Mouse (Mus musculus) frontal cortex, adult 2 months (tissue): Measurements from ENCODE around the gene Plac9a. TPM values are rescaled to one million over a fixed set of nuclear protein-coding genes. Genes with fewer than 3 reads are reported as not detected.
"Not testable (repeated sequence)": the region's sequence is repeated elsewhere in the genome, so short reads cannot be mapped to it uniquely, and the experiment has no call there.

Source experiments
- DNase-seq, 2 experiments: peaks; one replicate each; pipeline ENCODE4 v3.0.0; 2022; ENCODE audit warnings: low spot score in 1 of 2; ENCODE audit errors: extremely low spot score in 1 of 2
- polyA plus RNA-seq: library from polyadenylated mRNA; depleted of rRNA; stranded (reverse); fragments of >200 nt; gene quantifications from 2 replicates; pipeline ENCODE4 v1.2.3, GENCODE M21; 2012

Plac9a gene
- polyA plus RNA-seq, 1 experiment = 0.50 TPM

- no peak for DNase-seq
Observed at GRCm38 (mm10) chr14:25866384-25866783, 36.5 kb downstream of the Plac9a start.

GRCm38 (mm10) chr14:25865251-25865650 lies 37.6 kb downstream of the Plac9a start:
- DNase-seq = peak in 1 of 2 experiments; percentile 27

GRCm38 (mm10) chr14:25863721-25864120 lies 39.2 kb downstream of the Plac9a start:
- DNase-seq = no peak

- peak in 1 of 2 experiments; percentile 34 for DNase-seq
Observed at GRCm38 (mm10) chr14:25861771-25862530, 40.9 kb downstream of the Plac9a start.

GRCm38 (mm10) chr14:25857940-25858339 lies 45.0 kb downstream of the Plac9a start:
- DNase-seq = no peak

GRCm38 (mm10) chr14:25857168-25857621 lies 45.7 kb downstream of the Plac9a start:
- no peak for DNase-seq

- no peak for DNase-seq
Observed at GRCm38 (mm10) chr14:25855241-25855885, 47.5 kb downstream of the Plac9a start.

- DNase-seq = no peak
Observed at GRCm38 (mm10) chr14:25853717-25854452, 49.0 kb downstream of the Plac9a start.

GRCm38 (mm10) chr14:25853295-25853694 lies 49.6 kb downstream of the Plac9a start:
- DNase-seq = no peak

- peak in 1 of 2 experiments; percentile 60 for DNase-seq
Observed at GRCm38 (mm10) chr14:25852121-25852561, 50.8 kb downstream of the Plac9a start.

- no peak for DNase-seq
Observed at GRCm38 (mm10) chr14:25851189-25851588, 51.7 kb downstream of the Plac9a start.

- no peak for DNase-seq
Observed at GRCm38 (mm10) chr14:25850433-25850832, 52.5 kb downstream of the Plac9a start.

GRCm38 (mm10) chr14:25848708-25849107 lies 54.2 kb downstream of the Plac9a start:
- DNase-seq = not testable (repeated sequence)

- no peak for DNase-seq
Observed at GRCm38 (mm10) chr14:25848237-25848636, 54.7 kb downstream of the Plac9a start.

GRCm38 (mm10) chr14:25847660-25848059 lies 55.2 kb downstream of the Plac9a start:
- no peak for DNase-seq

- no peak for DNase-seq
Observed at GRCm38 (mm10) chr14:25846516-25846915, 56.4 kb downstream of the Plac9a start.

GRCm38 (mm10) chr14:25845832-25846383 lies 57.0 kb downstream of the Plac9a start:
- DNase-seq = no peak

GRCm38 (mm10) chr14:25844372-25844771 lies 58.5 kb downstream of the Plac9a start:
- no peak for DNase-seq

- DNase-seq = no peak
Observed at GRCm38 (mm10) chr14:25842688-25843003, 60.3 kb downstream of the Plac9a start.

GRCm38 (mm10) chr14:25841991-25842687 lies 60.8 kb downstream of the Plac9a start, which contains the start of gene Anxa11:
TSS of gene Anxa11 (plus strand) at chr14:25842156.
- peak in 1 of 2 experiments; percentile 78 for DNase-seq
